Mouse (Mus musculus): Measurements from ENCODE around the gene Sdk1. TPM values are rescaled to one million over a fixed set of nuclear protein-coding genes. Genes with fewer than 3 reads are reported as not detected.
"Not testable (repeated sequence)": the region's sequence is repeated elsewhere in the genome, so short reads cannot be mapped to it uniquely, and the experiment has no call there.

The Sdk1 gene
- total and polyA plus RNA-seq, 2 experiments from 2014 or later, result 1.5 to 13.6 TPM

DNA sequence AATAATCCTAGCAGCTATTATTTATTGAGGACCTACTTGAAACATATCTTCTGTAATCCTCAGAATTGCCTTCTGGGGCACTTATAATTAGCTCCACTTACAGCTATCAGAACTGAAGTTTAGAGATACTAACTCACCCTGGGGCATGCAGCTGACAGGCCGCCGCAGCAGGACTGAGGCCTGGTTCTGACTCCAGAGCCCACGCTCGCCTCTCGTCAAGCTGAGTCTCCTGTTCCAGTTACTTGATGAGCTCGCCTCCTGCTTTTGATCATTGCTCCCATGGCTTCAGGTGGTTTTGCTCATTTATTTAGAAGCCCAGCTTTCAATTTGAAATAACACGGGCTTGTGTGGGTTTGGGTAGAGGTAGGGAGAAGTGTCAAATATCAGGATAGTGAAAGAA, 374.5 kb downstream of the Sdk1 start:
- 67% methylated on average over 7 of the region's 7 CpGs for WGBS
- H3K9me3 ChIP-seq (ENCODE audit: low read length), result no peaks in the 10 kb centered on the region

DNA sequence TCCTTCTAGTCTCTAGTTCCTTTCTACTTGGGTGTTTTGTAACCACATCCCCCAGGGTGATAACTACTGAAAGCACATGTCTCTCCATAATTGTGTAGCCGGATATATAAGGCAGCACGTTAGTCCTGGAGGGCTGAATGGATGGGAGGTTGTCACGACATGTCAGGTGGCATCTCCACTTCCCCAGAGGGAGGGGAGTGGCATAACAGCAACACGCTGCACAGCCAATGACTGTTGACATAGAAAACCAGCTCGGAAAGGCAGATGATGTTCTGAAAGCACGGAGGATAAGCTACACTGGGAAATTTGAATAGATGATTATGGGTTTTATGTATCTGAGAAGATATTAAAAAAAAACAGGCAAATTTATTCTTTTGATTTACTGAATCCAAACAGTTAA, 376.4 kb downstream of the Sdk1 start:
- ATAC-seq (peak; percentile 56), DNase-seq (peak; percentile 27)
- Histone ChIP-seq H3K9ac (no peak overlapping the region), H3K27ac (ENCODE audit: low read depth, low read length) (no peak overlapping the region), H3K4me1 (ENCODE audit: insufficient read depth) (0 out of 2 replicates have a peak, but pooled peaks cover 4% of the 10 kb centered on the region), H3K4me3 (ENCODE audit: low read depth, low read length) (no peak overlapping the region), H3K27me3 (ENCODE audit: insufficient read depth, low read length) (no peaks in the 10 kb centered on the region; the same call in 1 of the 2 replicates), H3K4me2 (ENCODE audit: low read depth) (no peak overlapping the region), H3K36me3 (ENCODE audit: insufficient read depth) (no peaks in the 10 kb centered on the region), H3K9me3 (ENCODE audit: low read length) (no peaks in the 10 kb centered on the region)
- 22% methylated on average over 6 of the region's 6 CpGs for WGBS
- TF ChIP-seq CTCF (IDR thresholded peaks at IDR 0.05; ENCODE audit: low read depth), result no peak

More for the DNA sequence above, 374.5 kb downstream of the Sdk1 start:
- no peak overlapping the region for H3K4me2 ChIP-seq (ENCODE audit: low read depth)
- TF ChIP-seq CTCF (IDR thresholded peaks at IDR 0.05; ENCODE audit: low read depth), result no peak
- no peak for ATAC-seq
- H3K27ac ChIP-seq (ENCODE audit: low read depth, low read length), result no peak overlapping the region
- no peak overlapping the region for H3K9ac ChIP-seq
- H3K36me3 ChIP-seq (ENCODE audit: insufficient read depth), result no peaks in the 10 kb centered on the region
- H3K4me3 ChIP-seq (ENCODE audit: low read depth, low read length), result no peak overlapping the region
- H3K4me1 ChIP-seq (ENCODE audit: insufficient read depth), result 0 out of 2 replicates have a peak, but pooled peaks cover 4% of the 10 kb centered on the region
- no peak for DNase-seq
- no peaks in the 10 kb centered on the region; the same call in 1 of the 2 replicates for H3K27me3 ChIP-seq (ENCODE audit: insufficient read depth, low read length)

- WGBS, result 81% methylated on average over 4 of the region's 4 CpGs
Observed at GRCm38 (mm10) chr5:141625401-141625800, 384.1 kb downstream of the Sdk1 start.

GRCm38 (mm10) chr5:141631641-141632040, 390.4 kb downstream of the Sdk1 start:
- Histone ChIP-seq H3K9me3 (ENCODE audit: low read length) (no peaks in the 10 kb centered on the region), H3K4me3 (ENCODE audit: low read depth, low read length) (no peak overlapping the region), H3K36me3 (ENCODE audit: insufficient read depth) (no peaks in the 10 kb centered on the region), H3K27ac (ENCODE audit: low read depth, low read length) (no peak overlapping the region), H3K9ac (no peak overlapping the region), H3K27me3 (ENCODE audit: insufficient read depth, low read length) (no peaks in the 10 kb centered on the region), H3K4me2 (ENCODE audit: low read depth) (no peak overlapping the region), H3K4me1 (ENCODE audit: insufficient read depth) (no peaks in the 10 kb centered on the region)
- 86% methylated on average over 5 of the region's 5 CpGs for WGBS
- ATAC-seq (no peak), DNase-seq (no peak)
- TF ChIP-seq CTCF (IDR thresholded peaks at IDR 0.05; ENCODE audit: low read depth), result no peak

More at GRCm38 (mm10) chr5:141625401-141625800, 384.1 kb downstream of the Sdk1 start:
- no peaks in the 10 kb centered on the region for H3K9me3 ChIP-seq (ENCODE audit: low read length)
- ATAC-seq (peak; percentile 18), DNase-seq (no peak)
- no peak overlapping the region for H3K9ac ChIP-seq
- H3K4me1 ChIP-seq (ENCODE audit: insufficient read depth), result no peaks in the 10 kb centered on the region
- no peak overlapping the region for H3K4me3 ChIP-seq (ENCODE audit: low read depth, low read length)
- H3K27ac ChIP-seq (ENCODE audit: low read depth, low read length), result no peak overlapping the region
- H3K36me3 ChIP-seq (ENCODE audit: insufficient read depth), result no peaks in the 10 kb centered on the region
- H3K27me3 ChIP-seq (ENCODE audit: insufficient read depth, low read length), result no peaks in the 10 kb centered on the region
- H3K4me2 ChIP-seq (ENCODE audit: low read depth), result no peak overlapping the region
- no peak for TF ChIP-seq CTCF (IDR thresholded peaks at IDR 0.05; ENCODE audit: low read depth)

DNA sequence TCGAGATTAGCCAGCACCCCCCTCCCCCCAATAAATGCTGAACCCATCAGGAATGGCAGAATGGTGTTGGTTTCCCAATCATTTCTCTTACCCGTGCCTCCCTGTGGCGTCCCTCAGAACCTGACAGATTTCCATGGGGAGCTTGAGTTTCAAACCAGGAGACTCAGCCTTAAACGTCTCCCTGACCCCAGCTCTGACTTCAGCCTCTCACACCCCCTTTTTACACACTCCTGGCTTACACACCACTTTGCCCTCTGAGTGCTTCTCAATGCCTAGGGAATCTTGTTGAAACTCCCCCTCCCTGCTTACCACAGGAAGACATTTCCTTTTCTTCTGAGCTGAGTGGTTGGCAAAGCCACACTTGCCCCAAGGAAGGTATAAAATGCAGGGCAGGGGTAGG, 392.0 kb downstream of the Sdk1 start:
- no peak for DNase-seq
- Histone ChIP-seq H3K4me2 (ENCODE audit: low read depth) (no peak overlapping the region), H3K9me3 (ENCODE audit: low read length) (no peaks in the 10 kb centered on the region), H3K9ac (no peak overlapping the region), H3K36me3 (ENCODE audit: insufficient read depth) (no peaks in the 10 kb centered on the region), H3K4me3 (ENCODE audit: low read depth, low read length) (no peak overlapping the region), H3K27me3 (ENCODE audit: insufficient read depth, low read length) (no peaks in the 10 kb centered on the region), H3K27ac (ENCODE audit: low read depth, low read length) (no peak overlapping the region), H3K4me1 (ENCODE audit: insufficient read depth) (no peaks in the 10 kb centered on the region)
- 69% methylated on average over 4 of the region's 4 CpGs for WGBS
- ATAC-seq, result no peak
- no peak for TF ChIP-seq CTCF (IDR thresholded peaks at IDR 0.05; ENCODE audit: low read depth)

- H3K27ac ChIP-seq (ENCODE audit: low read depth, low read length), result no peak overlapping the region
- DNase-seq (no peak), ATAC-seq (no peak)
- WGBS, result 91% methylated on average over 11 of the region's 11 CpGs
- H3K27me3 ChIP-seq (ENCODE audit: insufficient read depth, low read length), result no peaks in the 10 kb centered on the region
- no peak overlapping the region for H3K4me3 ChIP-seq (ENCODE audit: low read depth, low read length)
- H3K9me3 ChIP-seq (ENCODE audit: low read length), result no peaks in the 10 kb centered on the region
- H3K9ac ChIP-seq, result no peak overlapping the region
- H3K4me1 ChIP-seq (ENCODE audit: insufficient read depth), result no peaks in the 10 kb centered on the region
- no peak overlapping the region for H3K4me2 ChIP-seq (ENCODE audit: low read depth)
- TF ChIP-seq CTCF (IDR thresholded peaks at IDR 0.05; ENCODE audit: low read depth), result no peak
- no peaks in the 10 kb centered on the region for H3K36me3 ChIP-seq (ENCODE audit: insufficient read depth)
Observed at GRCm38 (mm10) chr5:141636406-141636805, 395.1 kb downstream of the Sdk1 start.

DNA sequence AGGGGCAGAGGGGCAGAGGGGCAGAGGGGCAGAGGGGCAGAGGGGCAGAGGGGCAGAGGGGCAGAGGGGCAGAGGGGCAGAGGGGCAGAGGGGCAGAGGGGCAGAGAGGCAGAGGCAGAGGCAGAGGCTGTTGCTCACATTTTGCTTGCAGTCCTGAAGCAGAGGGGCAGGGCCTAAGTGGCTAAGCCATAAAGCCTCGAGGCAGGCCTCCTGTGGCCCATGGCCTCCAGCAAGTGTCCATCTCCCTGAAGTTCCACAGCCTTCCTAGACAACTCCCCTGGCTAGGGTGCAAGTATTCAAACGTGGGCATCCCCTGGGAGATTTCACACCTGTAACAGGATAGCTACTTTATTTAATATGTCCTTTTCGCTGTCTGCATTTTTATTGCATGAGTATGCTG, 395.8 kb downstream of the Sdk1 start:
- H3K27ac ChIP-seq (ENCODE audit: low read depth, low read length); H3K4me3 ChIP-seq (ENCODE audit: low read depth, low read length); ATAC-seq; DNase-seq; H3K36me3 ChIP-seq (ENCODE audit: insufficient read depth); H3K4me2 ChIP-seq (ENCODE audit: low read depth); H3K9ac ChIP-seq; H3K9me3 ChIP-seq (ENCODE audit: low read length); H3K27me3 ChIP-seq (ENCODE audit: insufficient read depth, low read length); H3K4me1 ChIP-seq (ENCODE audit: insufficient read depth): not testable (repeated sequence)
- WGBS, result 77% methylated on average over 3 of the region's 3 CpGs

Measured in forebrain, postnatal 0 days (tissue).